Mouse (Mus musculus) frontal cortex, adult (tissue): ENCODE measurements around the gene Fxyd4.

Source experiments
- ATAC-seq: cut with Nextera tagmentation; 2 replicates; pipeline ENCODE4 v1.9.2; 2017; ENCODE audit warnings: mild to moderate bottlenecking, moderate library complexity, mixed read lengths; ENCODE audit not compliant: low TSS enrichment

Fxyd4 gene

GRCm38 (mm10) chr6:117891369-117892160 lies 45.9 kb downstream of the Fxyd4 start:
- no peak for ATAC-seq

GRCm38 (mm10) chr6:117890257-117890656 lies 47.2 kb downstream of the Fxyd4 start:
- no peak for ATAC-seq

- no peak for ATAC-seq
Measured at GRCm38 (mm10) chr6:117888642-117889096, 48.8 kb downstream of the Fxyd4 start.

GRCm38 (mm10) chr6:117888032-117888431 lies 49.5 kb downstream of the Fxyd4 start:
- ATAC-seq: no peak

- ATAC-seq: no peak
Measured at GRCm38 (mm10) chr6:117885943-117886342, 51.5 kb downstream of the Fxyd4 start.
